Mouse (Mus musculus): Measurements from ENCODE around the gene Lrrc10b.

The Lrrc10b gene

GRCm38 (mm10) chr19:10456752-10457483, at the start of gene Lrrc10b:
Lrrc10b (minus strand) TSS chr19:10457473.
- peak; percentile 63 to 67 for DNase-seq

- DNase-seq, result peak; percentile 67 to 70
Observed at GRCm38 (mm10) chr19:10502571-10502970, 45.3 kb upstream of the Lrrc10b start.

- DNase-seq, result no peak
Observed at GRCm38 (mm10) chr19:10500581-10500980, 43.3 kb upstream of the Lrrc10b start.

- DNase-seq, result no peak
Observed at GRCm38 (mm10) chr19:10497512-10498160, 40.4 kb upstream of the Lrrc10b start.

- DNase-seq, result no peak
Observed at GRCm38 (mm10) chr19:10496976-10497375, 39.7 kb upstream of the Lrrc10b start.

GRCm38 (mm10) chr19:10495670-10496069, 38.4 kb upstream of the Lrrc10b start:
- DNase-seq, result no peak

GRCm38 (mm10) chr19:10486264-10486738, 29.0 kb upstream of the Lrrc10b start:
- peak; percentile 52 to 60 for DNase-seq

- DNase-seq, result no peak
Observed at GRCm38 (mm10) chr19:10482703-10483102, 25.4 kb upstream of the Lrrc10b start, which contains the start of gene Ppp1r32. Ppp1r32 (minus strand) TSS chr19:10482928.

- no peak for DNase-seq
Observed at GRCm38 (mm10) chr19:10479541-10479940, 22.3 kb upstream of the Lrrc10b start.

- DNase-seq, result no peak
Observed at GRCm38 (mm10) chr19:10473779-10474178, 16.5 kb upstream of the Lrrc10b start.

- DNase-seq, result no peak
Observed at GRCm38 (mm10) chr19:10472958-10473357, 15.7 kb upstream of the Lrrc10b start.

GRCm38 (mm10) chr19:10469171-10469658, 11.9 kb upstream of the Lrrc10b start:
- DNase-seq, result peak; percentile 58 to 65

- DNase-seq, result no peak
Observed at GRCm38 (mm10) chr19:10464427-10464826, 7.2 kb upstream of the Lrrc10b start.

GRCm38 (mm10) chr19:10461584-10461983, 4.3 kb upstream of the Lrrc10b start:
- DNase-seq, result no peak

GRCm38 (mm10) chr19:10459907-10460306, 2.6 kb upstream of the Lrrc10b start:
- DNase-seq, result no peak

- DNase-seq, result no peak
Observed at GRCm38 (mm10) chr19:10458096-10458495, 823 bp upstream of the Lrrc10b start.

- peak; percentile 29 to 31 for DNase-seq
Observed at GRCm38 (mm10) chr19:10457484-10457800, 169 bp upstream of the Lrrc10b start.

- no peak for DNase-seq
Observed at GRCm38 (mm10) chr19:10455437-10455806, 1.9 kb downstream of the Lrrc10b start.

GRCm38 (mm10) chr19:10454718-10455436, 2.4 kb downstream of the Lrrc10b start:
- DNase-seq, result no peak

GRCm38 (mm10) chr19:10449708-10450107, 7.6 kb downstream of the Lrrc10b start:
- DNase-seq, result peak; percentile 79 to 81

GRCm38 (mm10) chr19:10449190-10449589, 8.1 kb downstream of the Lrrc10b start:
- DNase-seq, result no peak

GRCm38 (mm10) chr19:10448275-10448674, 9.0 kb downstream of the Lrrc10b start:
- no peak for DNase-seq

GRCm38 (mm10) chr19:10444685-10445369, 12.4 kb downstream of the Lrrc10b start:
- DNase-seq, result no peak

Measured in B cell, adult 2 months (primary cell).